Mouse (Mus musculus): ENCODE data around the gene Mesd. TPM values are rescaled to one million over a fixed set of nuclear protein-coding genes. Genes with fewer than 3 reads are reported as not detected.
"Not testable (repeated sequence)": the region's sequence is repeated elsewhere in the genome, so short reads cannot be mapped to it uniquely, and the experiment has no call there.

Mesd gene
- total and polyA plus RNA-seq, 3 experiments, result 9.6 to 130 (median 122) TPM

DNA sequence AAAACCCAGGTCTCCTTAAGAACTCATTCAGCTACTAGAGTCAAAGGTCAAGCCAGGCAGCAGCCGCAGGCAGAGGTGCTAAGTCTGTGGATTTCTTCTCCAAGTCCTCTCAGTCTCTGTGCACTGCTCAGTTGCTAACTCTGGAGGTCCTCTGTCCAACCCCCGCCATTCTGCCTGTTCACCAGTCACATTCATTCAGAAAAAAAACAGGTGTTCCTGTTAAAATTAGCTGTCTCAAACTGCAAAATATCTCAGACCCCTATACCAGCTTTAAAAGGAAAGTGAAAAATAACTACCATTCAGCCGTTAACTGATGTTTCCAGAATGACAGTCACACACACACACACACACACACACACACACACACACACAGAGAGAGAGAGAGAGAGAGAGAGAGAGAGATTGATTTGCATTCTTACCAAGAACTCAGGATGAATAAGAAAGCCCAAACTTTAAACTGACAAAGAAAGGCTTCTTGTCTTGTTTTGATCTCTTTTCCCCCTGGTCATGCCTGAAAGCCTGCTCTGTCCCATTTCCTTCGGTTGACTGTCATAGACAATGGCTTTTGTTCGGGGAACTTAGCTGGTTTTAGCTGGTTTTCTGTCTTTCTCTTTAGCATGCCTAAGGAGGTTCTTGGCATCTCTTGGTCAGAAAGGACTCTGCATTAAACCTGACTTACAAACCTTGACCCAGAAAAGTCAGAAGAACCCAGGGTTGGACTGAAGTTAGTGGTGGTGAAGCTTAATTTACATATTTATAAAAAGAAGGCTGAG is 5.4 kb upstream of the Mesd start:
- peak; percentile 36 for DNase-seq

DNA sequence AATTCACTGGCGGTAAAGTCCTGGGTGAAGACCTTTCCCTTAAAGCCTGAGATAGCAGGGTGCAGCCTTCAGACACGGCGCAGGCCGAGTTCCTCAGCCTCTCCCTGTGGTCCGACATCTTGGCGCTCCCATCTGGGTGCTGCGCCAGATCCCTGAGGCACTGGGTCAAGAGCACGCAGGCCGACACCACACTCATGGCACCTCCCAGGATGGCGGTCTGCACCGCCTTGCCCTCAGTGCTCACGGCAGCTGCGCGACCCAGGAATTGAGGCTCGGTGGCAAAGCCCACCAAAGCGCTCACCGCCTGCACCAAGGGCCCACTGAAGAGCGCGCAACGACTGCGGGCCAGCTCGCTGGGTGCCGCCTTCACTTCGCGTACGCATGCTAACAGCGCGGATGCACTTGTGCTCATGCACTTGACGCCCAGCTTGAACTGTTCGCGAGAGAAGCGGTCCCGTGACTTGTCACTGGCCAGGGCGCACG is 2.1 kb upstream of the Mesd start:
- DNase-seq, result no peak

DNA sequence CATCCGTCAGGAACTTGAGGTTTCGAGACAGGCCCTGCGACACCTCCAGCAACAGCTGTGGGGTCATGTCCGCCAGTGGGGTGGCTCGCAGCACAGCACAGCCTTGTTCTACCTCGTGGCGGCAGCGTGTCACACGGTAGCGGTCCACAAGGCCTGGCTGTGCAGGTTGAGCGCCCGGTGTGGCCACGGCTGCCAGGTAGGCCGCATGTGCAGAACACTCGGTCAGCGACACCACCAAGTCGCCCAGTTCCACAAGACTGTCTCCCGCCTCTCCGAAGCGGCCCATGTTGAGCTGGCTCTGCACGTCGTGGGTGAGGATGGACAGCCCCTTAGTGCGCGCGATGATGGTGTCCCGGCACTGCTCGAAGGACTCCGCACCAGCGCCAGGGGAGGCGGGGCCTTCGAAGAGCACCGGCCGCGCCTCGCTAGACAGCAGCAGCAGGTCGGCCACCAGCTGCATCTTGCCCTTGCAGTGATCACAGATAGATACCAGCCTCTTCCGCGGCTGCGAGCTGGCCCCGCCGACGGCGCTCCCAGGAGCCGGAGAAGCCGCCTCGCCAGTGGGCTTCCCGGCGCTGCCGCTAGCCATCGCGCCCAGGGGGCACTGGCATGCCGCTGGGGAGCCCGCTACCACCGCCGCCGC is 1.5 kb upstream of the Mesd start:
- DNase-seq, result peak; percentile 87

DNA sequence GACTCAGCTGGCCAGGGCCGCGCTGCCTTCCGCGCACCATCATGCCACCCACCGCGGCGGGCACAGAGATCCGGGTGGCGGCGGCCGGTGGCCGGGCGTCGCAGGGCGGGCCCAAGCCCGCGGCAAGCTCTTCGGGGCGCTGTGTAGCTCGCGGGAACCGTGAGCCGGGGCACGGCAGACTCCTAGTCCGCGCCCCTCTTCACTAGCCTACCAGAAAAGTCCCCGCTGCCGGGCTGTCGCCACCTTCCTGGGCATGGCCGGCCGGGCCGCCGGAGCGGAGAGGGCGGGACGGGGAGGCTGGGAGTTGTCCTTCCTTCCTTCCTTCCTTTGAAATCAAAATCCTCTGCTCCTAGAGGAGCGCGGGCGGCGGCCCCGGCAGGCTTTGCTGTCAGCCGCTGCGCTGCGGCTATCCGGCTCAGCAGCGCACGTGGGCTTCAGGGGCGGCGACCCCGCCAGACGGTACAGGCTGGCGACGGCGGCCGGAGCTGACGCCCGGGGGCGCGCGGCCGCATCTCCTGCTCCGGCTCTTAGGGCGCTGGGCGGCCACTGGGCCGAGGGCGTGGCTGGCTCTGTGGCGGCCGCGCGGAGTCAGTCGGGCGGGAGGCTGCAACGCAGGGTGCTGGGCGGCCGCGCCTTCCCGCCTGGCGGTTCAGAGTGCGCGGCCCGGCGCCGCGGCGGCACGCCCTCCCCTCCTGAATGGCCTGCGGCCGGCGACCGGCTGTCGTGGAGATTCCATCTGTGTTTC is 818 bp upstream of the Mesd start:
- peak; percentile 91 for DNase-seq

DNA sequence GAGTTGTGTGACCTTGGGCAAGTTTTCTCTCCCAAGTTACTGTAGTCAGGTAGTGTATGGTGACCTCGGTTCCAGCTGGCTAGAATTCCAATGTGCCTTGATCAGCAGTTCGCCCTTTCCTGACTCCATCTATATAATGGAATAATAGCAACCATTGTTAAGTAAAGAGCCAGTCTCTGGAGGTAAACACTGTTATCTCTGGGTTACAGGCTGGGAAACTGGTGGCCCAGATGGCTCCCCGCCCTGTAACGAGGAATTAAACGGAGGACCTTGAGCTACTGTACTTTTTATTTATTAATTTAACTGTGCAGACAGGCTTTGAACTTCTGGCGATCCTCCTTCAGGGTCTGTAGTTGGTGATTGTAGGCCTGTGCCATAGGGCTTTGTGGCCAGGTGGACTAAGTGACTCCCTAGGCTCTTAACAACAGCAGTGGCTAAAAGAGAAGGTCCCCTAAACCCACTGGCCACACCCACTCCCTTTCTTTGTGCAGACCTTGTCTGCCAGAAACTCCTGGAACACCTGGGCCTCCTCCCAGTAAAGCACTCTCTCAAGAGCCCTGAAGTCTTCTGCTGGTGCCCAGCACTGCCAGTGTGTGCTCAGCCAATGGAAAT is 761 bp downstream of the Mesd start:
- DNase-seq, result no peak

DNA sequence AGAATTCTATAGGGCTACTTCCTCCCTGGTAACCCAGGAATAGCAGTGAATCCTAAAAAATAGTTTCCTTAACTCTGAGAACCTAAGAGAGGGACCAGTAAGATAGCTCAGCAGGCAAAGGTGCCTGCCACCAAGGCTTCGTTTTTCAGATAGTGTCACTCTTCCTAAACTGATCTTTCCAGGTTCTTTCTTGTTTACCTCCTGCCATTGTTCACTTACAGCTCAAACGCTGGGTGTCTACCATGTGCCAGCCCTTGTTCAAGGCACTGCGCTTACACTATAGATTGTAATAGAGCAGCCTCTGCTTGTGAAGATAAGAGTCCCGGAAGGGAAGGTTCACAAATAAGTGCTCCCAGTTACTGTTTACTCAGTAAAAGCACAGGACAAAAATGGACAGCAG is 1.6 kb downstream of the Mesd start:
- no peak for DNase-seq

DNA sequence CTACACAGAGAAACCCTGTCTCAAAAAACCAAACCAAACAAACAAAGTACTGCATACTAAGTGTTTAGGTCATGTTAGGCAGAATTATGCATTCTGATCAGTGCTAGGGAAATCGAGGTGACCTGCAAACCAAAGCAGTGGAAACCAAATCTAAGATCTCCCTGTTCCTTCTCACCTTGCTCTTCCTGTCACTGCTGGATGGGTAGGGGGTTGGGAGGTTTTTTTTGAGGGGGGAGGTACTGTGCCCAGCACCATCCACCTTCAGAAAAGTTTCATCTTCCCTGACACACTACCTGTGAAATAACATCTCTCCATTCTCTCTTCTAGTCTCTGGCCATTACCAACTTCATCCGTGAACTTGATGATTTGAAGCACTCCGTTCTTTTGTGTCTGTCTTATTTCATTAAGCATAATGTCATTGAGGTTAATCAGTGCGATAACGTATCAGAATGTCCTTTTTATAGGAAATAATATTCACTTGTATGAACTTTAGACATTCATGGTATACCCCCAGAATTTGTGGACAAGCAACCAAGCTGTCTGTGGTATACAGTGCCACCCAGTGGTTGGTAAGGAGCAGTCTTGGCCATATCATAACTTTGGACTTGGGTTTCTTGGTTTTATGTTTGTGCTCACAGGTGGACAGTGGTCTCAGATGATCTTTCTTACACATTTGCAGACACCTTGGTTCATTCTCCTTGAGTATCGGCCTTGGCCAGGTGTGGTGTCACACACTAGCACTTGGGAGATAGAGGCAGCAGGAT is 2.3 kb downstream of the Mesd start:
- no peak for DNase-seq

DNA sequence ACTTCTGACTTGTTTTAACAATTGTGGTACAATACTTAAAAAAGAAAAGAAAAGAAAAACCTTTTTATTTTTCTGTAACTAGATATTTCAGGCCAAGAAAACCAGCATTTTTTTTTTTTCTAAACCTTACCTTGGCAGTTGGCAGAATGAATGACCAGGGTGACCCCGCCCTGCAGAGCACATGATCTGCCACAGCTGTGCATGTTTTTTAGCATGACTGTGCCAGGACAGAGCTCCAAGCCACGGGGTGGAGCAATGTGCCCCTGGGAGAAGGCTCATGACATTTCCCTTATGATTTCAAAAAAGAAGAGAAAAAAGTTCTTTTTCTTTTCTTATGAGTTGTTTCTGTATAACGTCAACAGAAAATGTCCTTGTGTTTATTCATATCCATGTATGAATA is 5.1 kb downstream of the Mesd start:
- peak; percentile 80 for DNase-seq

DNA sequence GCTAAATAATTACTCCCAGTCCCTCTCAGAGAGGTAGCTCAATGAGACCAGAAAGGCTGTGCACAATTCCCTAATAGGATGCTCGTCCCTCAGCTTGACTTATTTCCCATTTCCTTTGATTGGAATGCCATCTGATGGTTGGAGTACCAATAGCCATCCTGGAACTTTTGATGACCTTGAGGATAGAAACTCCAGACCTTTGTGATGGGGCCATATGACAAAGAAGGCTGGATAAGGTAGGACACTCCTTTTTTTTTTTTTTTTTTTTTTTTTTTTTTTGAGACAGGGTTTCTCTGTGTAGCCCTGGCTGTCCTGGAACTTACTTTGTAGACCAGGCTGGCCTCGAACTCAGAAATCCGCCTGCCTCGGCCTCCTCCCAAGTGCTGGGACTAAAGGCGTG is 5.7 kb downstream of the Mesd start:
- DNase-seq, result not testable (repeated sequence)

DNA sequence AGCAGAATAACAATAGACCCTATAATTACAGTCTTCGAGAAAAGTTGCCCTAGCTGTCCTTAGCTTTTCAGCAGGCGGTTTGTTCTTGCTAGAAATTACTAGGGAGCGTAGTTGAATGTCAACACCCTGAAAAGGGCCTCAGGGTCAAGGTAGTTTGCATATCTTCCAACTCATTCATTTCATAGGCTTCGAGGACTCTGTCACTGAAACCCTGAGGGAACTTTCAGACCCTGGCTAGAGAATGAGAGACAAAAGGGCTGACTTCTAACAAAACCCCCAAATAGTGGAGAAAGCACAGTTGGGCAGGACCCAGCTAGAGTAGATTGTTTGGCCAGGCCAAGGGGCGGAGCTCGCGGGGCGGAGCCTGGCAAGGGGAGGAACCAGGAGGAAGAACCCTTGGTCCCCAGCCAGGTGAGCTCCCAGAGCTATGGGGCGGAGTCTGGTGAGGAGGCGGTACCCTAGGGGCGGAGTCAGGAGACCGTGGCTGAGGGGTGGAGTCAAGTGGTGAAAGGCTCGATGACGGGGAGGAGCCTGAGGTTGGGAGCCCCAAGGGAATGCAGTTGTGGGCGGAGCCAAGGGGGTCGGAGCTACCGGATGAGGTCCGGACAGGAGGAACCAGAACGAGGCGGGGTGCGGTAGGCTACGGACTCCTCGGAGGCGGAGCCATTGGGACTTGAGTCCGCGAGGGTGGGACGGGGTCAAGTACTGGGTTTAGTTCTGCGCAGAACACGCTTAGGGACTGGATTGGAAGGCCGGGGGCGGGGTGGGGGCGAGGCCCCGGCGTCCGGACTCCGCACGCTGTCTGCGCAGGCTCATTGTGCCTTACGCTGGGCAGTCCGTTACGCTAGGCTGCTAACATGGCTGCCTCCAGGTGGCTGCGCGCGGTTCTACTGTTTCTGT is 7.4 kb downstream of the Mesd start:
- peak; percentile 100 for DNase-seq

DNA sequence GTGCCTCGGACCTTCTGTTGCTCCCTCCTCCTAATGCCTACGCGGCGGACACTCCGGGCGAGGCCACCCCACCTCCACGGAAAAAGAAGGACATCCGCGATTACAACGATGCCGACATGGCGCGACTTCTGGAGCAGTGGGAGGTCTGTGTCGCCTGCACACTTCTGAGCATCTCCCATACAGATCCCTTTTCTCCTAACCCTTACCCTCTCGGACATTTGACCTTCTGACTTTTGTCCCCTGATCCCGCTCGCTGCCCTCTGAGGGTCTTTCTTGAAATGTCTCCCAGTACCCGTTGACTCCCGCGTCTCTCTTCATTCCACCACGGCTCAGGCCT is 8.0 kb downstream of the Mesd start:
- DNase-seq, result no peak

DNA sequence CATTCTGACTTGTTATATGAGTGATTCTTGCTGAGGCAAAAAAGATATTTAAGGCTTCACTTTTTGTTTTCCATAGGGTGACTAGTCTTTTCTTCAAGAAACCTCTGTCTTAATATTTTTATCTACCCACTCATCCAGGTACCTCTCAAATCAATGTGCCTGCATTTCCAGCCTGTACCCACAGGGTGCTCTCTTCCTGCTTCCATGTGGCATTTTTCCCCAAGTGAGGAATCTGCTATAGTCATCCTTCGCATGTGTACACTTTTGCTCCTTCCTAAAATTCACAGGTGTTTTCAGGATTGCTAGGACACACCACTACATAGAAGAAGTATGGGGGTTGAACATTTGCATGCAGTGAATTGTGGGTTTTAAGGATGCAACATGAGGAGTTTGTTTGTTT is 10.1 kb downstream of the Mesd start:
- no peak for DNase-seq

DNA sequence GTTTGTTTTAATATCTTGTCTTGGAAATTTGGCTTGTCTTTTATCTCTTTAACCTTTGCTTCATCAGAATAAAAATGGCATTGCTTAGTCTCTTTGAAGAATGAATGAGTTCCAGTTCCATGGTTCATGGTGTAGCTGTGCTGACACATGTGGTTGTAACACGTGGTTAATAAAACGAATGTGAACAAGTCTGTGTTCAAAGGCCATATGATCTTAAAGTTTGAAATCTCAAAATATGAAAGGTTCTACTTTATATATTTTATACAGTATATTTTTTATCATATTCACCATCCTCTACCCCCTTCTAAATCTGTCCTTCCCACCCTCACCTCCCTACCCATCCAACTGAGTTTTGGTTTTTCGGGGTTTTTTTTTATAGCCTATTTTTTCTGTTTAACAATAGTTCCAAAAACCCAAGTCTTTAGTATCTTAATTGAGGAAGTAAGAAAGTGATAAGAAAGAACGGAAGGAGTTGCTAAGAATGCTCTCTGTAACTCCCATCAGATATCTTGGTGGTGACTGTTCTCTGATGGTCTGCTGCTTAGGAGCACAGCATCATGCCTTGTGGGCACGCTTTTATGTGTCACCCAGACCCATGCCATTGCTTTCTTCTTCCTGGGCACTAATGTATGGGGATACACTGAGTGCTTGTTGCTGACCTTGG is 11.9 kb downstream of the Mesd start:
- DNase-seq, result no peak

DNA sequence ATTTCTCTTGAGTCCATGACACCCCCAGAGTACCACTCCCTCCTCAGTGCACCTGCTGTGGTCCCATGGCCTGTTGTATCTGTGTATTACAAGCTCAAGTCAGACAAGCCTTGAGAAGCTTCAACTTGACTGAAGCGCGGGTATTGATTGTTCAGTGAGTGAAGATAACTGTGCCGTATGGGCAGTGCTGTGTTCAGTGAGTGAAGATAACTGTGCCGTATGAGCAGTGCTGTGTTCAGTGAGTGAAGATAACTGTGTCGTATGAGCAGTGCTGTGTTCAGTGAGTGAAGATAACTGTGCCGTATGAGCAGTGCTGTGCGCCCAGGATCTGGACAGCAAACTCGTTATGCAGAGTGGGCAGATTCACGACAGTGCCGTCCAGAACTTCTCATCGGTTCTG is 14.0 kb downstream of the Mesd start:
- no peak for DNase-seq

DNA sequence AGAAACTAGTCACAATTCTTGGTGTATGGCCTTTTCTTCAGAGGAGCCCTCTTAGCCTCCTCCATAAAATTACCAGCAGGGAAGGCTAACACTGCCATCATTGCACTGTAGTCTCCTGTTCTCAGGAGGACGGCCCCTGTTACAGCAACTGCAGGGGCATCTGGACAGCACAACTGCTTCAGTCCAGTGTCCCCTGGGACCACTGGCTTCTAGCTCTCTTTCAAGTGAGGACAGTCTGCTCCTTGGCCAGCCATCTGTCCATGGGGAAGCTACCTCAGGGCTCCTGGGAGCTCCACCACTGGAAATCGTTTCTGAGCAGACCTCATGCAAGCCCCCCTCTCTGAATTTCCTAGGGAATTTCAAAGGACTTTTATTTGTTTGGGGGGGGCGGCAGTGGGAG is 16.3 kb downstream of the Mesd start:
- DNase-seq, result no peak

DNA sequence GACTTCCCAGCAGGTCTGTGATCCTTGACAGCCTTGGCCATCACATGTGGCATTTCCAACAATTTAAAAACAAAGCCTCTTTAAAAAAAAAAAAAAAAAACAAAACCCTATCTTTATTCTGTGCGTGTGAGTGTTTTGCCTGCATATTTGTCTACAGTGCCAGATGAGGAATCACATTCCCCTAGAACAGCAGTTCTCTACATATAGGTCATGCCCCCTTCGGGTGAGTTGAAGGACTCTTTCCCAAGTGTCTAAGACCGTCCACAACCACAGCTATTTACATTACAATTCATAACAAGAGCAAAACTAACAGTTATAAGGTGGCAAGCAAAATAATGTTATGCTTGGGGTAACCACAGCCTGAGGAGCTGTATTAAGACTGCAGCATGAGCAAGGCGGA is 17.2 kb downstream of the Mesd start:
- DNase-seq, result no peak

DNA sequence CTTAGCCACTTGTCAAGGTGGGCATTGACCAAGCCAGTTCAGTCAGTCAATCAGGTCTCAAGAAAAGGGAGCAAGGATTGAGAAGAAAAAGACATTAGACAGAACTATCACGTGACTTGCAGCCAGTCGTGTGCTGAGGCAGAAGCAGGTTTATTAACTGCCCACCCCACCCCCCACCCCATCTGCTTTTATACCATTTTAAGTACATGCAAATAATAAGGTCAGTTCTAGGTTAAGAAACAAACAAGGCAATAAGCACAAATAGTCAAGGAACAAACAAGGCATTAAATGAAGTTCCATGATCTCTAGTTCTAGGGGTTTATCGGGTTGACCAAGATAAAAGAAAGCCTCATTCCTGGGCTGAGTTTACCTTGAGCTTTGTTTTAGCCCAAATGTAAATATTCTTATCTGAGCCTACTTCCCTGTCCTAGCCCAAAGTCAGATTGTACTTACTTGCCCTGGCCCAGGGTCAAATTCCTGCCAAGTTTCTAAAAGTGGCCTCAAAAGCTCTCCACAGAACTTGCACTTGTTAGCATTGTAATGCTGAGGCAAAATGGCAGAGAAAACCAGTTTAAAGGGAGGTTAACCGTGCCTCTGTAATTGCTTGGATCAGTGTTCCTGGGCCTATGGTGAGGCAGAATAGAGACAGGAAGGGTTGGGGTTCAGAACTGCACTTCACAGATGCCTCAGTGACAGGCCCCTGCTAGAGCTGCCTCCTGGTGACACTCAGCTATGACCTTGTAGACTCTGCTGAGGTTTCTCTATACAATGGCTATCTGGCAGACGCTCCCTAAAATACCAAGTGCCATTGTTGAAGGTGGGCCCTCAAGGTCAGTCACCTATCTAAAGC is 18.3 kb downstream of the Mesd start:
- DNase-seq, result no peak

DNA sequence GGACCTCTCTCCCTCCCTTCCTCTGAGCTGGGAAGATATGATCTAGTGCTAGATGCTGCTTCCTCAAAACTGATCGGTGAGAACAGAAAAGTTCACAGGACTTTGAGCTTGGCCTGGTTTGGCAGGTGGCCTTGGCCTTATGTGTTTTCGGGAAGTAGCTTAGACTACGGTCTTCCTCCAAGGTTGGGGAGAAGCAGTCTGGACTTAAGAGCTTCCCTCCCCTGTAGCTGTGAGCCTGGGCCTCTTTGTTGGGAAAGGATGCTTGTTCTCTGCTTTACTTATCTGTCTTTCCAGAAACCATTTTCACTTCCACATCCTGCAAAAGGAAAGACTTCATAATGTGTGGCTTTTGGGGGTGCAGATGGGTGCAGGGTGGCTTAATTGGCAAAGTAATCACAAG is 20.6 kb downstream of the Mesd start:
- no peak for DNase-seq

DNA sequence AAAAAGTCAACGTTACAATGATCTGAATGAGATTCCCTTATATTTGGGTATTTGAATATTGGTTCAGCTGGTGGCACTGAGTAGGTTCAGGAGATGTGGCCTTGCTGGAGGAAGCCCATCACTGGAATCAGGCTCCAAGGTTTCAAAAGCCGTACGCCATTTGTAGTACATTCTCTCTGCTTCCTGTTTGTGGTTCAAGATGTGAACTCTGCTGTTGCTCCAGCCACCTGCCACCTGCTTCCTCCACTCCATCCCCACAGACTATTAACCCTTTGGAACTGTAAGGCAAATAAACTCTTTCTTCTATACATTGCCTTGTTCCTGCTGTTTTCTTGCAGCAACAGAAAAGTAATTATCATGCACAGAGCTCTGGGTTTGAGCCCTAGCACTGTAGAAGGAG is 27.6 kb downstream of the Mesd start:
- no peak for DNase-seq

Measured in adrenal gland, adult 2 months (tissue).